Mouse (Mus musculus) kidney, embryonic 14.5 days (tissue): Measurements from ENCODE around the gene Gm10352. TPM values are rescaled to one million over a fixed set of nuclear protein-coding genes. Genes with fewer than 3 reads are reported as not detected.
"Not testable (repeated sequence)": the region's sequence is repeated elsewhere in the genome, so short reads cannot be mapped to it uniquely, and the experiment has no call there.

Experiments used
- ATAC-seq: fragments of 200-750 bp; cut with Nextera tagmentation; 2 replicates; pipeline ENCODE4 v1.8.0; 2017; ENCODE audit warnings: moderate number of reproducible peaks, mild to moderate bottlenecking, moderate TSS enrichment, moderate library complexity; ENCODE audit not compliant: low FRiP score, low TSS enrichment
- H3K27ac ChIP-seq: fragments of 300-500 bp; sonication (generic); 2 replicates; pipeline ENCODE4 v1.5.1; 2014; ENCODE audit warnings: low read depth, mild to moderate bottlenecking, low read length, moderate library complexity, mixed read lengths
- H3K27me3 ChIP-seq: fragments of 300-500 bp; sonication (generic); 2 replicates; pipeline ENCODE4 v1.6.1; 2014; ENCODE audit warnings: mild to moderate bottlenecking, low read length; ENCODE audit not compliant: control insufficient read depth, insufficient read depth
- H3K36me3 ChIP-seq: fragments of 300-500 bp; sonication (generic); 2 replicates; pipeline ENCODE4 v1.6.1; 2014; ENCODE audit warnings: low read length, mixed read lengths; ENCODE audit not compliant: control insufficient read depth, insufficient read depth
- H3K4me1 ChIP-seq: fragments of 300-500 bp; sonication (generic); 2 replicates; pipeline ENCODE4 v1.6.1; 2014; ENCODE audit warnings: low read length, mixed read lengths; ENCODE audit not compliant: control insufficient read depth, insufficient read depth
- H3K4me2 ChIP-seq: fragments of 300-500 bp; sonication (generic); replicated peaks from 2 replicates; pipeline ENCODE4 v1.6.1; 2014; ENCODE audit warnings: low read depth, mild to moderate bottlenecking, low read length
- H3K4me3 ChIP-seq: fragments of 300-500 bp; sonication (generic); 2 replicates; pipeline ENCODE4 v1.5.1; 2014; ENCODE audit warnings: mild to moderate bottlenecking, low read length
- H3K9ac ChIP-seq: fragments of 300-500 bp; sonication (generic); 2 replicates; pipeline ENCODE4 v1.6.1; 2014; ENCODE audit warnings: low read depth, mild to moderate bottlenecking, low read length, moderate library complexity
- H3K9me3 ChIP-seq: fragments of 300-500 bp; sonication (generic); 2 replicates; pipeline ENCODE4 v1.6.1; 2016; ENCODE audit warnings: low read length; ENCODE audit not compliant: control insufficient read depth
- WGBS: fragments of 180-500 bp; shearing (Covaris S2); extraction: QIAGEN DNeasy Blood & Tissue Kit; methylation state at CpG from one replicate; pipeline ENCODE4 v1.1.7; 2014; 5-methylcytosine and 5-hydroxymethylcytosine counted together
- polyA plus RNA-seq: library from polyadenylated mRNA; unstranded; fragments of >200 nt; fragmentation: Nextera tagmentation; extraction: Ambion mirVana; gene quantifications from 2 replicates; pipeline ENCODE4 v1.2.1, GENCODE M21; 2014

The Gm10352 gene
- polyA plus RNA-seq = not detected in 2 replicates

- ATAC-seq, H3K27me3 ChIP-seq, H3K27ac ChIP-seq, H3K4me3 ChIP-seq, H3K4me1 ChIP-seq, H3K4me2 ChIP-seq, H3K9ac ChIP-seq, H3K9me3 ChIP-seq, H3K36me3 ChIP-seq: not testable (repeated sequence)
- no CpG with 5 or more reads among the region's 9 CpGs for WGBS
Measured at GRCm38 (mm10) chrY:2900689-2901088, at the start of gene Gm10352. Gene Gm10352, plus strand, starts transcription at chrY:2900989.

DNA sequence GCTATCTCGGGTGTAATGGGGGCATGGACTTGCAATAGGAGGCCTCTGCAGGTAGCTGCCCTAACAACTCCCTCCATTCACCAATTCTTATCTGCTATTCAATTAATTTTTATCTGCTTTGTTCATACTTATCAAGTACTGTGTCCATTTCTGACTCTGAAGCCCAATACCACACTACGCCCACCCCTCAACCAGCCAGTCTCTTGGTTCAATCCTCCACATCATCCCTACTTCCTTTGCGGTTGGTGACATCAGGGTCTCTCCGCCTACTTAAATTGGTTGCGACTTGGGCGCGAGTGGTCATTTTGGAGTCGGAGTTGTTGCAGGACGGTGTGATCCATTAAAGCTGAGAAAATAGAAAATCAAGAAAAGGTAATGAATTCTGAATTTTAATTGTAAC lies 31.5 kb downstream of the Gm10352 start, which contains the start of gene Gm29289:
Gene Gm29289, plus strand, starts transcription at position 301 of the 400 bp plus-strand sequence.
- not testable (repeated sequence) for ATAC-seq, H3K27me3 ChIP-seq, H3K4me3 ChIP-seq, H3K36me3 ChIP-seq, H3K9me3 ChIP-seq, H3K27ac ChIP-seq, H3K9ac ChIP-seq, H3K4me2 ChIP-seq, H3K4me1 ChIP-seq
- no CpG with 5 or more reads among the region's 9 CpGs for WGBS

Other genes starting within 250 kb of the Gm10352 start
- gene Sry, start 237.3 kb upstream of the Gm10352 start, polyA plus RNA-seq = not detected in 2 replicates
- gene H2al2b, start 180.3 kb upstream of the Gm10352 start, polyA plus RNA-seq = not detected in 2 replicates
- not detected in 2 replicates for gene Gm4064, start 104.8 kb upstream of the Gm10352 start, polyA plus RNA-seq
- gene Rbmy, start 70.3 kb upstream of the Gm10352 start, polyA plus RNA-seq = not detected in 2 replicates
- gene Gm10256, start 70.3 kb upstream of the Gm10352 start, polyA plus RNA-seq = not detected in 2 replicates
- not detected in 2 replicates for gene Gm29289, start 31.6 kb downstream of the Gm10352 start, polyA plus RNA-seq